Mouse (Mus musculus): ENCODE data around the gene Mcl1. TPM values are rescaled to one million over a fixed set of nuclear protein-coding genes. Genes with fewer than 3 reads are reported as not detected.

Mcl1 gene
- total and polyA plus RNA-seq, 3 experiments: 39.1 to 139 (median 134) TPM

DNA sequence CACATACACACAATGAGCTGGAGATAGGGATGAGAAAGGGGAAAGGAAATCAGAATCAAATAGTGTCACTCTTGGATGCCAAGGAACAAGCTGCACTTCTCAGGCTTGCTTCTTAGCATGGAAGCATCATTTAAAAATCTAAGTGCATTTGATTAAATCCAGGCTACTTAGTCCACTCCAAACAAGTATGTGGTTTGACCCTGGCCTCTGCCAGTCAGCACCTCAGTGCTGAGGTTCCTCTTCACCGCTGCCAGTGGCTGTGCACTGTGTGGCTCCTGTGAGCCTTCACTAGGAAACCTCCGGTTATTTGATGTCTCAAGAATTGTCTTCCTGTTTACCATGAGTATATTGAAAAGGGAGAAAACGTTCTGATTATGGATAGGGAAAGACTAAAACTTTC, 27.7 kb upstream of the Mcl1 start:
- WGBS: 48% methylated on average over 3 of the region's 3 CpGs
- Histone ChIP-seq H3K36me3 (ENCODE audit: control insufficient read depth, insufficient read depth, low read length) (peaks cover 16% of the 10 kb centered on the region), H3K4me1 (ENCODE audit: control insufficient read depth, insufficient read depth, low read length) (peaks cover 9% of the 10 kb centered on the region), H3K9ac (ENCODE audit: low read depth, low read length) (no peak overlapping the region), H3K27me3 (ENCODE audit: control insufficient read depth, insufficient read depth, low read length) (no peaks in the 10 kb centered on the region), H3K27ac (no peak overlapping the region), H3K79me2 (replicated peaks; ENCODE audit: control insufficient read depth, insufficient read depth, low read length) (peaks cover 1% of the 10 kb centered on the region; the same call in 1 of the 2 replicates), H3K4me3 (no peak overlapping the region)
- intact Hi-C loops (cut with DNase I): loop anchor here (5.0 kb wide), 2 partner anchors 114 to 121 kb away; no protein-coding TSS in a partner anchor
- TF ChIP-seq POLR2A (IDR thresholded peaks at IDR 0.05; ENCODE audit: insufficient read depth, low read depth, low read length) (no peak), EP300 (IDR thresholded peaks at IDR 0.05; ENCODE audit: insufficient read depth, low read depth, low read length) (no peak), CTCF (IDR thresholded peaks at IDR 0.05) (no peak)
- DNase-seq: no peak

DNA sequence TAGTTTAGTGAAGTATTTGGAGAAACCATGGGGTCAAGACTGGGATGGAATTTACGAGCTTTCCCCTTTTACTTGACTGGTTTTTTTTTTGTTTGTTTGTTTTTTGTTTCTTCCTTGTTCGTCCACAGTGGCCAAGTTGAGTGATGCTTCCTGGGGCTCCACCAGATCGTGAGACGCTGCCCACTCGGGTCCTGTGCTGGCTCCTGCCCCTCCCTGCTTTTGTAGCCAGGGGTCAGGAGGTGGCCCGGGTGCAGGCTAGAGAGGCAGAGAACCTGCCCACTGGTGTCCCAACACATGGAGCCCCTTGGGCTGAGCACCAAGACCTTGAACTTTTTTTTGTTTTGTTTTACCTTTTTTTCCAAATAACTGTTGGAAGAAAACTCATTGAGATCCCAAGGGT, 27.3 kb upstream of the Mcl1 start:
- DNase-seq: no peak
- H3K36me3 ChIP-seq (ENCODE audit: control insufficient read depth, insufficient read depth, low read length): peaks cover 12% of the 10 kb centered on the region
- no peak overlapping the region for H3K4me3 ChIP-seq
- H3K9ac ChIP-seq (ENCODE audit: low read depth, low read length): no peak overlapping the region
- H3K27me3 ChIP-seq (ENCODE audit: control insufficient read depth, insufficient read depth, low read length): no peaks in the 10 kb centered on the region
- no peak overlapping the region for H3K27ac ChIP-seq
- WGBS: 51% methylated on average over 6 of the region's 6 CpGs
- H3K79me2 ChIP-seq (replicated peaks; ENCODE audit: control insufficient read depth, insufficient read depth, low read length): peaks cover 1% of the 10 kb centered on the region; the same call in 1 of the 2 replicates
- intact Hi-C loops (cut with DNase I): loop anchor here (5.0 kb wide), 2 partner anchors 114 to 121 kb away; no protein-coding TSS in a partner anchor
- H3K4me1 ChIP-seq (ENCODE audit: control insufficient read depth, insufficient read depth, low read length): peaks cover 8% of the 10 kb centered on the region
- TF ChIP-seq POLR2A (IDR thresholded peaks at IDR 0.05; ENCODE audit: insufficient read depth, low read depth, low read length) (no peak), CTCF (IDR thresholded peaks at IDR 0.05) (no peak), EP300 (IDR thresholded peaks at IDR 0.05; ENCODE audit: insufficient read depth, low read depth, low read length) (no peak)

DNA sequence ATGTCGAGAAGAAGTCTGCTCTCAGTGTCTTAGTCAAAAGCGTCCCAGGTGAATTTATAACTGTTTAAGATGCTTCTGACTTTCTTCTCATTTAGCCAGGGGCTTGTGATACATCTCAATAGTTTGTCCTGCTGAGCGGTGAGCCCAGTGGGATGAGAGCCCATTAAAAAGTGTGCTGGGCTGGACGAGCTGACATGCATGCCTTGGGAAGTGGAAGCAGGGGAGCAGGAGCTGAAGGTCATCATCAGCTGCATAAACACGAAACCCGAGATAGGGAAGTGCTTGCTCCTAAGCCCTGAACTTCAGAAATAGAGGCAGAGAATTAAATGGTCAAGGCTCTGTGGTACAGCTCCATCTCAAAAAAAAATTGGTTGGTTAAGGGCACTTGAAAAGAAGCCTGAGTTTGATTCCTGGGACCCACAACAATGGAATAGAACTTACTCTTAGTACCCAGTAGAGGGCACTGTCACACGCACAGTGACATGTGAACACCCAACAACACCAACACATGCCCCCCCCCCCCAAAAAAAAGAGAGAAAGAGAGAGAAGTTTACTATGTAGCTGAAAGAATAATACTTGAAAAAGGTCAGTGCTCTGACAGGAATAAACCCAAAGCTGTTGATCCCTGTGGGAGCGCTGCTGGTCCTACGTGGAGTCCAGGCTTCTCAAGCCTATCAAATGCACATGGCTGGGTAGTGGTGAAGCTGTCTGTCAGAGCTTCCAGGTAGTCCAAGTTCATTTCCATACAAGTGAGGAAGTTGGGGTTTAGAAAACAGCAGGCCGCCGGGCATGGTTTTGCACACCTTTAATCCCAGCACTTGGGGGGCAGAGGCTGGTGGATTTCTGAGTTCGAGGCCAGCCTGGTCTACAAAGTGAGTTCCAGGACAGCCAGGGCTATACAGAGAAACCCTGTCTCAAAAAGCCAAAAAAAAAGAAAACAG, 25.7 kb upstream of the Mcl1 start:
- 56% methylated on average over 12 of the region's 12 CpGs for WGBS
- Histone ChIP-seq H3K79me2 (replicated peaks; ENCODE audit: control insufficient read depth, insufficient read depth, low read length) (peaks cover 1% of the 10 kb centered on the region; the same call in 1 of the 2 replicates), H3K9ac (ENCODE audit: low read depth, low read length) (no peak overlapping the region), H3K4me1 (ENCODE audit: control insufficient read depth, insufficient read depth, low read length) (peaks cover 7% of the 10 kb centered on the region), H3K36me3 (ENCODE audit: control insufficient read depth, insufficient read depth, low read length) (peaks cover 11% of the 10 kb centered on the region), H3K4me3 (no peak overlapping the region), H3K27ac (peak overlapping the region; percentile 65), H3K27me3 (ENCODE audit: control insufficient read depth, insufficient read depth, low read length) (no peaks in the 10 kb centered on the region)
- 0 out of 2 replicates have a peak, but pooled peaks have one; percentile 10 for TF ChIP-seq POLR2A (IDR thresholded peaks at IDR 0.05; ENCODE audit: insufficient read depth, low read depth, low read length)
- no peak for TF ChIP-seq EP300 (IDR thresholded peaks at IDR 0.05; ENCODE audit: insufficient read depth, low read depth, low read length)
- peak; percentile 81 for TF ChIP-seq CTCF (IDR thresholded peaks at IDR 0.05)
- DNase-seq: no peak
- intact Hi-C loops (cut with DNase I): loop anchor here (1.0 to 5.0 kb wide), 4 partner anchors 43 to 138 kb away; no protein-coding TSS in a partner anchor

DNA sequence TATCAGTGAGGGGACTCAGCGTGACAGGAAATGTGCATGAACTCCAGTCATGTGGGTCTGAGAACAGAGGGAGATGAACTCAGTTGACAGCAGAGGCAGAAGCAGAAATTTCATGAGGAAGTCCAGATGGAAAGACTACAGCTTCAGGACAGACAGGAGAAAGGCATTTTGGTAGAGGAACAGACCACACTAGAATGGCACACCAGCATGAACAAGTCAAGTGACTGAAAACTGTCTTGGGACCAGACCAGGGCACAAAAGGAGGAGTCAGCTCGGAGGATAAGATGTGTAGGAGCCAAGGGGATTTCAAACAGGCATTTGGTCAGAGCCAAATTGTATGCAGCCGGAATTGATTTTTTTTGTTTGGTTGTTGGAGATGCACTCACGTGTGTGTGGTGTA, 23.0 kb upstream of the Mcl1 start:
- TF ChIP-seq EP300 (IDR thresholded peaks at IDR 0.05; ENCODE audit: insufficient read depth, low read depth, low read length): no peak
- TF ChIP-seq CTCF (IDR thresholded peaks at IDR 0.05): no peak
- no peak for TF ChIP-seq POLR2A (IDR thresholded peaks at IDR 0.05; ENCODE audit: insufficient read depth, low read depth, low read length)
- intact Hi-C loops (cut with DNase I): loop anchor here (5.0 kb wide), 1 partner anchor 182 kb away; the partner anchor contains the start of gene Rprd2
- no peaks in the 10 kb centered on the region for H3K27me3 ChIP-seq (ENCODE audit: control insufficient read depth, insufficient read depth, low read length)
- no peak overlapping the region; the same call in none of the 2 replicates for H3K27ac ChIP-seq
- no peak overlapping the region for H3K4me3 ChIP-seq
- H3K4me1 ChIP-seq (ENCODE audit: control insufficient read depth, insufficient read depth, low read length): peaks cover 3% of the 10 kb centered on the region
- peaks cover 9% of the 10 kb centered on the region for H3K36me3 ChIP-seq (ENCODE audit: control insufficient read depth, insufficient read depth, low read length)
- 59% methylated on average over 4 of the region's 4 CpGs for WGBS
- DNase-seq: no peak
- H3K9ac ChIP-seq (ENCODE audit: low read depth, low read length): no peak overlapping the region
- no peaks in the 10 kb centered on the region for H3K79me2 ChIP-seq (replicated peaks; ENCODE audit: control insufficient read depth, insufficient read depth, low read length)

DNA sequence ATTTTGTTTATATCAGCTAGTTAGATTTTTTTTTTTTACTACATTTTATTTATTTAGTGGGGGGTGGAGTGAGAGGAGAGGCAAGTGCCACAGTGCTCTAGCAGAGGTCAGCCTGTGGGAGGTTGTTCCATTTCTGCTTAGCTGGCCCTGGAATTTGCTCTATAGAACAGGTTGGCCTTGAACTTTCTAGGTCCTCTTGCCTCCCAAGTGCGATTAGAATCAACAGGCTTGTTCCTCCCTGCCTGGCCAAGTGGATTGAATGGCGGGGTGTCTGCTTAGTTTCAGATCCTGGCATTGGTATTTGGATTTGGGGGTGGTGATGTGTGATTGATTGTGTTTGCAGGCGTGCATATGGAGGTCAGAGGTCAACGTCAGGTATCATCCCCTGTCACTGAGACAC, 22.5 kb upstream of the Mcl1 start:
- H3K27ac ChIP-seq: no peak overlapping the region; the same call in none of the 2 replicates
- intact Hi-C loops (cut with DNase I): loop anchor here (5.0 kb wide), 1 partner anchor 181 kb away; the partner anchor contains the start of gene Rprd2
- WGBS: 64% methylated on average over 4 of the region's 4 CpGs
- H3K27me3 ChIP-seq (ENCODE audit: control insufficient read depth, insufficient read depth, low read length): no peaks in the 10 kb centered on the region
- H3K79me2 ChIP-seq (replicated peaks; ENCODE audit: control insufficient read depth, insufficient read depth, low read length): no peaks in the 10 kb centered on the region
- TF ChIP-seq EP300 (IDR thresholded peaks at IDR 0.05; ENCODE audit: insufficient read depth, low read depth, low read length) (no peak), POLR2A (IDR thresholded peaks at IDR 0.05; ENCODE audit: insufficient read depth, low read depth, low read length) (no peak), CTCF (IDR thresholded peaks at IDR 0.05) (no peak)
- peaks cover 6% of the 10 kb centered on the region for H3K36me3 ChIP-seq (ENCODE audit: control insufficient read depth, insufficient read depth, low read length)
- no peak for DNase-seq
- peaks cover 3% of the 10 kb centered on the region for H3K4me1 ChIP-seq (ENCODE audit: control insufficient read depth, insufficient read depth, low read length)
- H3K9ac ChIP-seq (ENCODE audit: low read depth, low read length): no peak overlapping the region
- no peak overlapping the region for H3K4me3 ChIP-seq

All from heart, adult 2 months (tissue).